Mouse (Mus musculus) midbrain, postnatal 0 days (tissue): Measurements from ENCODE around the gene Mapk8ip3. TPM values are rescaled to one million over a fixed set of nuclear protein-coding genes. Genes with fewer than 3 reads are reported as not detected.
A peak's percentile ranks its signal among the peaks of the same experiment; 100 is the strongest.

Source experiments
- ATAC-seq: fragments of 200-750 bp; cut with Nextera tagmentation; 2 replicates; pipeline ENCODE4 v1.8.0; 2017; ENCODE audit warnings: moderate number of reproducible peaks, mild to moderate bottlenecking, moderate TSS enrichment, moderate library complexity; ENCODE audit not compliant: low FRiP score
- DNase-seq: peaks from one replicate; pipeline ENCODE4 v3.0.0-alpha.2; 2015; ENCODE audit warnings: low spot score
- H3K27ac ChIP-seq: fragments of 300-500 bp; sonication (generic); 2 replicates; pipeline ENCODE4 v1.5.1; 2014; ENCODE audit warnings: low read depth, mild to moderate bottlenecking, low read length, mixed read lengths
- H3K27me3 ChIP-seq: fragments of 300-500 bp; sonication (generic); 2 replicates; pipeline ENCODE4 v1.6.1; 2014; ENCODE audit warnings: low read length, control low read depth, mixed read lengths; ENCODE audit not compliant: insufficient read depth
- H3K36me3 ChIP-seq: fragments of 300-500 bp; sonication (generic); 2 replicates; pipeline ENCODE4 v1.6.1; 2014; ENCODE audit warnings: low read length, control low read depth, mixed read lengths; ENCODE audit not compliant: insufficient read depth
- H3K4me1 ChIP-seq: fragments of 300-500 bp; sonication (generic); 2 replicates; pipeline ENCODE4 v1.6.1; 2014; ENCODE audit warnings: mild to moderate bottlenecking, control low read depth, antibody characterized with exemption, low read length, mixed read lengths; ENCODE audit not compliant: insufficient read depth
- H3K4me2 ChIP-seq: fragments of 300-500 bp; sonication (generic); 2 replicates; pipeline ENCODE4 v1.6.1; 2014; ENCODE audit warnings: low read depth, mild to moderate bottlenecking, low read length, mixed read lengths; ENCODE audit not compliant: poor library complexity, severe bottlenecking
- H3K4me3 ChIP-seq: fragments of 300-500 bp; sonication (generic); 2 replicates; pipeline ENCODE4 v1.5.1; 2014; ENCODE audit warnings: low read depth, mild to moderate bottlenecking, low read length, moderate library complexity
- H3K9ac ChIP-seq: fragments of 300-500 bp; sonication (generic); replicated peaks from 2 replicates; pipeline ENCODE4 v1.6.1; 2014; ENCODE audit warnings: mild to moderate bottlenecking, low read length, moderate library complexity, mixed read lengths; ENCODE audit not compliant: poor library complexity, severe bottlenecking
- H3K9me3 ChIP-seq: fragments of 300-500 bp; sonication (generic); 2 replicates; pipeline ENCODE4 v1.6.1; 2016; ENCODE audit warnings: low read length, control low read depth
- CTCF ChIP-seq: IDR thresholded peaks from 2 replicates; pipeline ENCODE4 v1.5.1; 2016; ENCODE audit warnings: antibody characterized with exemption, mild to moderate bottlenecking
- WGBS: fragments of 180-500 bp; shearing (Covaris S2); extraction: QIAGEN DNeasy Blood & Tissue Kit; methylation state at CpG from one replicate; pipeline ENCODE4 v1.1.7; 2014; 5-methylcytosine and 5-hydroxymethylcytosine counted together
- polyA plus RNA-seq: library from polyadenylated mRNA; unstranded; fragments of >200 nt; fragmentation: Nextera tagmentation; extraction: Ambion mirVana; gene quantifications from 2 replicates; pipeline ENCODE4 v1.2.1, GENCODE M21; 2015
- total RNA-seq: library from RNA; depleted of rRNA; stranded (reverse); fragments of >200 nt; gene quantifications from 2 replicates; pipeline ENCODE4 v1.2.3, GENCODE M21; 2014; rRNA removed

Mapk8ip3 gene
- total and polyA plus RNA-seq, 2 experiments from 2014 or later = 72.5 to 168 TPM

DNA sequence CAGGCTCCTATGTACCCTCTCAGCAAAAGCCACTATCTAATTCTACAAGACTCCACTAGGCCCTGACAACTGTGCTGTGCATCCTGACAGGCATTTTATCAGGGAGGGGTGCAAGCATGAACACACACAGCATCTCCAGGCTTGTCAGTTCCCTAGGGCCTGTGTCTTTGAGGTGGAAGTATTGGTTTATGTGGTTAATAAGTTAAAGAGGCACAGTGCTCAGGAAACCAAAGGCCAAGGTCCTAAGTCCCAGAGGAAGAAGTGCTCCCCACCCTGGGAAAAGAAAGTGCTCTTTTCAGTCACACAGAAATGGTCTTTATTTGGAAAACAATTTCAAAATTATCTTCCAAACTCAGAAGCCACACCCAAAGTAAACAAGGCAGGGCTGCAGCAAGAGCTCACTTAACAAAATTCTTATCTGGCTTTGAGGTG lies 88.2 kb downstream of the Mapk8ip3 start:
- ATAC-seq (no peak), DNase-seq (no peak)
- TF ChIP-seq CTCF = no peak
- H3K9me3 ChIP-seq = no peaks in the 10 kb centered on the region
- H3K4me1 ChIP-seq = peaks cover 6% of the 10 kb centered on the region; the same call in 1 of the 2 replicates
- H3K4me3 ChIP-seq = peak overlapping the region; percentile 84
- H3K4me2 ChIP-seq = peak overlapping the region; percentile 95
- H3K27ac ChIP-seq = no peak overlapping the region
- H3K9ac ChIP-seq = no peak overlapping the region
- no peaks in the 10 kb centered on the region for H3K27me3 ChIP-seq
- H3K36me3 ChIP-seq = peaks cover 8% of the 10 kb centered on the region; the same call in 1 of the 2 replicates

DNA sequence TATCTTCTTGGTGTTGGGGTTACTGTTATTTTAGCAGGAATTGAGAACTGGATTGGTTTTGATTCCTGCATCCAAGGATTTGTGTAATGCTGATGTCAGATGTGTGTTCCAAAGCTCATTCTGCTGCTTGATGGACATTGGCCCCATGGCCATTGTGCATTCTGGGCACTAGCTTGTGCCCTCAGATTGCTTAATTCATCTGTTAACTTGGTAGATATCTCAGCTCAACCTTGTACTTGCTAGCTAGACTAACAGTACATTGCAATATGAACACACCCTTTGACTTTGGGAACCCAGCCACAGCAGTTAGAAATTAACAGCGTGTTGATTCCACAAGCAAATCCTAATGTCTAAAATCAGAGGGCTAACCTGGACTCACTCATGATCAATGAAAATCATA lies 89.4 kb downstream of the Mapk8ip3 start:
- no peak for DNase-seq
- Histone ChIP-seq H3K36me3 (no peaks in the 10 kb centered on the region), H3K9me3 (no peaks in the 10 kb centered on the region), H3K27me3 (no peaks in the 10 kb centered on the region), H3K27ac (no peak overlapping the region), H3K4me3 (no peak overlapping the region), H3K4me2 (no peak overlapping the region), H3K9ac (no peak overlapping the region), H3K4me1 (peaks cover 6% of the 10 kb centered on the region; the same call in 1 of the 2 replicates)
- no peak for ATAC-seq
- no peak for TF ChIP-seq CTCF
- WGBS = 96% methylated on average over 1 of the region's 1 CpGs

DNA sequence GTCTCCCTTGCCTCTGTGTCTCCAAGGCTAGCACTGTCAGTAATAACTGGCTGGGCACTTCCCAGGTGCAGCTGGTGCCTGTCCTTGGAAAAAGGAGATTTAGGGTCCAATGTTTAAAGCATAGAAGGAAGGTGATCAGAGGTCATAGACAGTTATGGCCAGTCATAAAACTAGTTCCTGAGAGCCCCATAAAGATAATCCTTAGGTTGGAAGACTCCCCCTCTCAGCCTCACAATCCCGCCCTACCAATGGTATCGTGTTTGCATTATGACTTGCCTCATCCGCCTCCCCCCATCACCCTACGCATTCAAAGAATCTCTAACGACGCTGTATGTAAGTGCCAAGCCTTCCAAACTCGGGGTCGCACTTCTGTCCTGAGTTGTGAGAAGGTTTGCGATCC lies 92.3 kb downstream of the Mapk8ip3 start:
- Histone ChIP-seq H3K27ac (no peak overlapping the region), H3K27me3 (peaks cover 15% of the 10 kb centered on the region; the same call in 1 of the 2 replicates), H3K9ac (no peak overlapping the region), H3K4me3 (no peak overlapping the region), H3K36me3 (no peaks in the 10 kb centered on the region), H3K9me3 (no peaks in the 10 kb centered on the region), H3K4me2 (no peak overlapping the region), H3K4me1 (no peaks in the 10 kb centered on the region)
- DNase-seq (no peak), ATAC-seq (no peak)
- no peak for TF ChIP-seq CTCF
- WGBS = 53% methylated on average over 9 of the region's 9 CpGs

DNA sequence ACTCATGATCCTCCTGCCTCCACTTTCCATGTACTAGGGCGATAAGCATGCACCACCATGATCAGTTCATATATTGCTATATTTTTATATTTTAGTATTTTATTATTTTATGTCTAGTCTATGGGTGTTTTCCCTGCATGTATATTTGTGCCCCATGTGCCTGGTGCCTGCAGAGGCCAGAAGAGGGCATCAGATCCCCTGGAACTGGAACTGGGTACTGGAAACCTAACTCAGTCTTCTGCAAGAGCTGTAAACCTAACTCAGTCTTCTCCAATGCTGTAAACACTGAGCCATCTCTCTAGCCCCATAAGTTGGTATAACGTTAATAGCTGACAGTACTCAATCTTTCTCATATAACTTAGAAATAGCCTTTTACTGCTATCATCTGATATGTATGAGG lies 94.1 kb downstream of the Mapk8ip3 start:
- no peak for TF ChIP-seq CTCF
- no peak overlapping the region for H3K9ac ChIP-seq
- no peaks in the 10 kb centered on the region for H3K4me1 ChIP-seq
- H3K27ac ChIP-seq = no peak overlapping the region
- DNase-seq (no peak), ATAC-seq (no peak)
- H3K9me3 ChIP-seq = no peaks in the 10 kb centered on the region
- peaks cover 18% of the 10 kb centered on the region; the same call in 1 of the 2 replicates for H3K27me3 ChIP-seq
- H3K4me3 ChIP-seq = no peak overlapping the region
- H3K4me2 ChIP-seq = no peak overlapping the region
- H3K36me3 ChIP-seq = no peaks in the 10 kb centered on the region
- WGBS = 63% methylated on average over 2 of the region's 2 CpGs

Other genes with a start within 250 kb of the Mapk8ip3 start
- gene Syngr3, start 247.0 kb downstream of the Mapk8ip3 start, total RNA-seq = 330 and 376 TPM in 2 replicates
- 334 and 375 TPM in 2 replicates for gene Syngr3, start 247.0 kb downstream of the Mapk8ip3 start, polyA plus RNA-seq
- gene Gfer, start 240.8 kb downstream of the Mapk8ip3 start, total RNA-seq = 28.0 and 44.3 TPM in 2 replicates
- gene Gfer, start 240.8 kb downstream of the Mapk8ip3 start, polyA plus RNA-seq = 36.7 and 39.4 TPM in 2 replicates
- gene Noxo1, start 240.7 kb downstream of the Mapk8ip3 start, total RNA-seq = 7.2 and 11.1 TPM in 2 replicates
- gene Noxo1, start 240.7 kb downstream of the Mapk8ip3 start, polyA plus RNA-seq = 1.9 and 2.1 TPM in 2 replicates
- gene Tbl3, start 229.3 kb downstream of the Mapk8ip3 start, total RNA-seq = 44.0 and 56.4 TPM in 2 replicates
- gene Tbl3, start 229.3 kb downstream of the Mapk8ip3 start, polyA plus RNA-seq = 38.2 and 46.7 TPM in 2 replicates
- not detected in 2 replicates for gene Rnf151, start 218.9 kb downstream of the Mapk8ip3 start, total RNA-seq
- gene Rnf151, start 218.9 kb downstream of the Mapk8ip3 start, polyA plus RNA-seq = not detected in 2 replicates
- 2,209 and 2,389 TPM in 2 replicates for gene Rps2, start 218.9 kb downstream of the Mapk8ip3 start, total RNA-seq
- gene Rps2, start 218.9 kb downstream of the Mapk8ip3 start, polyA plus RNA-seq = 749 and 802 TPM in 2 replicates
- 150 and 170 TPM in 2 replicates for gene Ndufb10, start 212.5 kb downstream of the Mapk8ip3 start, total RNA-seq
- gene Ndufb10, start 212.5 kb downstream of the Mapk8ip3 start, polyA plus RNA-seq = 344 and 349 TPM in 2 replicates
- not detected in 2 replicates for gene Rpl3l, start 209.2 kb downstream of the Mapk8ip3 start, total RNA-seq
- 0.21 and 0.37 TPM in 2 replicates for gene Rpl3l, start 209.2 kb downstream of the Mapk8ip3 start, polyA plus RNA-seq
- gene Msrb1, start 200.3 kb downstream of the Mapk8ip3 start, total RNA-seq = 9.6 and 14.1 TPM in 2 replicates
- 20.6 and 22.6 TPM in 2 replicates for gene Msrb1, start 200.3 kb downstream of the Mapk8ip3 start, polyA plus RNA-seq
- 0.49 TPM in 1 of 2 replicates, not detected in the other for gene Hs3st6, start 184.0 kb downstream of the Mapk8ip3 start, total RNA-seq
- gene Hs3st6, start 184.0 kb downstream of the Mapk8ip3 start, polyA plus RNA-seq = 0.22 and 0.50 TPM in 2 replicates
- gene Meiob, start 132.7 kb downstream of the Mapk8ip3 start, total RNA-seq = not detected in 2 replicates
- gene Meiob, start 132.7 kb downstream of the Mapk8ip3 start, polyA plus RNA-seq = 0.12 TPM in 1 of 2 replicates, not detected in the other
- 73.6 and 119 TPM in 2 replicates for gene Hagh, start 96.8 kb downstream of the Mapk8ip3 start, total RNA-seq
- 74.0 and 79.5 TPM in 2 replicates for gene Hagh, start 96.8 kb downstream of the Mapk8ip3 start, polyA plus RNA-seq
- 11.7 and 14.0 TPM in 2 replicates for gene Fahd1, start 86.6 kb downstream of the Mapk8ip3 start, total RNA-seq
- gene Fahd1, start 86.6 kb downstream of the Mapk8ip3 start, polyA plus RNA-seq = 18.2 and 20.8 TPM in 2 replicates
- 0.28 TPM in 1 of 2 replicates, not detected in the other for gene Igfals, start 71.0 kb downstream of the Mapk8ip3 start, total RNA-seq
- gene Igfals, start 71.0 kb downstream of the Mapk8ip3 start, polyA plus RNA-seq = 0.31 TPM in 1 of 2 replicates, not detected in the other
- 39.6 and 60.2 TPM in 2 replicates for gene Nubp2, start 50.6 kb downstream of the Mapk8ip3 start, total RNA-seq
- 55.8 and 63.9 TPM in 2 replicates for gene Nubp2, start 50.6 kb downstream of the Mapk8ip3 start, polyA plus RNA-seq
- 87.5 and 105 TPM in 2 replicates for gene Spsb3, start 50.3 kb downstream of the Mapk8ip3 start, total RNA-seq
- 100 and 110 TPM in 2 replicates for gene Spsb3, start 50.3 kb downstream of the Mapk8ip3 start, polyA plus RNA-seq
- 29.7 and 31.7 TPM in 2 replicates for gene Eme2, start 41.9 kb downstream of the Mapk8ip3 start, total RNA-seq
- gene Eme2, start 41.9 kb downstream of the Mapk8ip3 start, polyA plus RNA-seq = 20.2 and 22.5 TPM in 2 replicates
- 43.8 and 46.1 TPM in 2 replicates for gene Mrps34, start 41.9 kb downstream of the Mapk8ip3 start, total RNA-seq
- gene Mrps34, start 41.9 kb downstream of the Mapk8ip3 start, polyA plus RNA-seq = 128 and 131 TPM in 2 replicates
- gene Nme3, start 40.5 kb downstream of the Mapk8ip3 start, total RNA-seq = 54.4 and 65.3 TPM in 2 replicates
- gene Nme3, start 40.5 kb downstream of the Mapk8ip3 start, polyA plus RNA-seq = 98.3 and 105 TPM in 2 replicates
- gene Jpt2, start 23.7 kb upstream of the Mapk8ip3 start, total RNA-seq = 60.7 and 61.0 TPM in 2 replicates
- 64.5 and 66.7 TPM in 2 replicates for gene Jpt2, start 23.7 kb upstream of the Mapk8ip3 start, polyA plus RNA-seq
- gene Cramp1l, start 78.8 kb upstream of the Mapk8ip3 start, total RNA-seq = 17.4 and 22.3 TPM in 2 replicates
- gene Cramp1l, start 78.8 kb upstream of the Mapk8ip3 start, polyA plus RNA-seq = 2.7 and 3.2 TPM in 2 replicates
- 22.7 and 39.8 TPM in 2 replicates for gene Ift140, start 79.1 kb upstream of the Mapk8ip3 start, total RNA-seq
- gene Ift140, start 79.1 kb upstream of the Mapk8ip3 start, polyA plus RNA-seq = 13.5 and 14.4 TPM in 2 replicates
- gene Tmem204, start 146.6 kb upstream of the Mapk8ip3 start, total RNA-seq = 11.1 and 11.2 TPM in 2 replicates
- gene Tmem204, start 146.6 kb upstream of the Mapk8ip3 start, polyA plus RNA-seq = 8.2 and 8.3 TPM in 2 replicates
- 45.0 and 56.3 TPM in 2 replicates for gene Telo2, start 179.0 kb upstream of the Mapk8ip3 start, total RNA-seq
- 34.9 and 36.5 TPM in 2 replicates for gene Telo2, start 179.0 kb upstream of the Mapk8ip3 start, polyA plus RNA-seq
- 0.42 TPM in 1 of 2 replicates, not detected in the other for gene Ptx4, start 183.8 kb upstream of the Mapk8ip3 start, total RNA-seq
- gene Ptx4, start 183.8 kb upstream of the Mapk8ip3 start, polyA plus RNA-seq = 0.20 and 0.59 TPM in 2 replicates
- 37.9 and 39.5 TPM in 2 replicates for gene Clcn7, start 196.4 kb upstream of the Mapk8ip3 start, total RNA-seq
- 25.5 and 26.7 TPM in 2 replicates for gene Clcn7, start 196.4 kb upstream of the Mapk8ip3 start, polyA plus RNA-seq
- not detected in 2 replicates for gene Ccdc154, start 225.5 kb upstream of the Mapk8ip3 start, total RNA-seq
- gene Ccdc154, start 225.5 kb upstream of the Mapk8ip3 start, polyA plus RNA-seq = not detected in 2 replicates
- gene Gm38655, start 238.5 kb upstream of the Mapk8ip3 start, total RNA-seq = 0.57 TPM in 1 of 2 replicates, not detected in the other
- not detected in 2 replicates for gene Gm38655, start 238.5 kb upstream of the Mapk8ip3 start, polyA plus RNA-seq
- gene BC003965, start 247.6 kb upstream of the Mapk8ip3 start, total RNA-seq = 16.8 and 17.9 TPM in 2 replicates
- 30.2 and 30.3 TPM in 2 replicates for gene BC003965, start 247.6 kb upstream of the Mapk8ip3 start, polyA plus RNA-seq